Mouse (Mus musculus) c-Kit-positive CD71-positive TER-119-positive erythroid progenitor cells, embryonic 14.5 days (primary cell): ENCODE data around the gene Lgi2.

Experiments used
- DNase-seq: peaks from one replicate; pipeline ENCODE4 v3.0.0-alpha.2; 2013; ENCODE audit warnings: low spot score

Lgi2 gene

GRCm38 (mm10) chr5:52537024-52537423, 29.2 kb downstream of the Lgi2 start:
- DNase-seq = no peak

DNA sequence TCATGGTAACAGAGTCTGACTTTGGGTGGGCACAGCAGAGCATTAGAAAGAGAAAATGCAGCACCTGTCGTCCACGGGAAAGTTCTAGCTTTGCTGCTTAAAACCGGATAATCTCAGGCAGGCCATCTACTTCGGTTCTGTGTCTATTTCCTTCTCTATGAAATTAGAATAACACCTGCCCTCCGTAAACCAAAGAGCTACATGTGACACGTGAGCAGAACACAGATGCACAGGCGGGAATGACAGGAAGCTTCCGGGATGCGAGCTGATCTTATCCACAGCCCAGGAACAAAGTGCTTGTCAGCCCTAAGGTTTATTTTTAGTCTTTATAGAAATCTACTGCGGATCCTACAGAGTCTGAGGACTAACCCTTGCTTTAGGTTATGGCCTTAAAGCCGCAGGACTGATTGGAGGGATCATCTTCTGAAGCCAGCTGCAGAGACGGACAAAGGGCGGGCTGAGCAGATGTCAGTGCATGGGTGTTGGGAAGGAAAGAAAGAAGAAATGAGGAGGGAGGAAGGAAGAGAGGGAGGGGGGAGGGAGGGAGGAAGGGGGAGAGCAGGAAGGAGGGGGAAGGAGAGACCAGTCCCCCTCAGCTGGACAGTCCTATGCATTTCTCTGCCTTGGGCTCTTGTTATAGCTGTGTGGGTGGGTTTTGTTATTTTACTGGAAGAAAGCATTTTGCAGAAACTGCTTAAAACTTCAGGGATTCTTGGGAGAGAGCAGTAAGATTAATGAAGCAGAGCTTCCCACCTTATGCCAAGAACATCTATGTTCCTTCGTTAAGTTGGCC, 31.3 kb downstream of the Lgi2 start:
- DNase-seq = no peak

- no peak for DNase-seq
Measured at GRCm38 (mm10) chr5:52533705-52534104, 32.6 kb downstream of the Lgi2 start.

- DNase-seq = no peak
Measured at GRCm38 (mm10) chr5:52528545-52528944, 37.7 kb downstream of the Lgi2 start.

- no peak for DNase-seq
Measured at GRCm38 (mm10) chr5:52526324-52526986, 39.8 kb downstream of the Lgi2 start.

GRCm38 (mm10) chr5:52524207-52524606, 42.1 kb downstream of the Lgi2 start:
- no peak for DNase-seq

- no peak for DNase-seq
Measured at GRCm38 (mm10) chr5:52519921-52520320, 46.3 kb downstream of the Lgi2 start.

GRCm38 (mm10) chr5:52516072-52516476, 50.2 kb downstream of the Lgi2 start:
- no peak for DNase-seq

GRCm38 (mm10) chr5:52515246-52516021, 50.8 kb downstream of the Lgi2 start:
- peak; percentile 24 for DNase-seq

GRCm38 (mm10) chr5:52511089-52511488, 55.2 kb downstream of the Lgi2 start:
- DNase-seq = no peak

GRCm38 (mm10) chr5:52509416-52509815, 56.8 kb downstream of the Lgi2 start:
- DNase-seq = no peak

DNA sequence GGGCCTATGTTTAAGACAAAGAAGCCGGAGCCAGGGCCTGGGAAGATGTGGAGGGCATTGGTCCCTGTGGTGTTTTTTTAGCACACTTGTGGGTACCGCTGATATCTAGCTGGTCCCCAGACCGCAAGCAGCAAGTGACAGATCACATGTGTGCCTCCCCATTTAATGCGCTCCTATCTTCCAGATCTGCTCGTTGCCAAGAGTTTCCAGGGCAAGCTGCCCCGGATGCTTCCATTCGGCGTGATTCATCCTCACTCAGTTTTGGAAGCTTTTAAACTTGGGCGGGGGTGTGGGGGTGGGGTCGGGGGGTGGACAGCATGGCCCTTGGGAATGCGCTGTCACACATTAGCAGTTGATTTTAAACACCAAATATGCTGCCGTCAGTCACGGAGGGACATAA, 61.6 kb downstream of the Lgi2 start:
- DNase-seq = no peak

- no peak for DNase-seq
Measured at GRCm38 (mm10) chr5:52504148-52504547, 62.1 kb downstream of the Lgi2 start.

DNA sequence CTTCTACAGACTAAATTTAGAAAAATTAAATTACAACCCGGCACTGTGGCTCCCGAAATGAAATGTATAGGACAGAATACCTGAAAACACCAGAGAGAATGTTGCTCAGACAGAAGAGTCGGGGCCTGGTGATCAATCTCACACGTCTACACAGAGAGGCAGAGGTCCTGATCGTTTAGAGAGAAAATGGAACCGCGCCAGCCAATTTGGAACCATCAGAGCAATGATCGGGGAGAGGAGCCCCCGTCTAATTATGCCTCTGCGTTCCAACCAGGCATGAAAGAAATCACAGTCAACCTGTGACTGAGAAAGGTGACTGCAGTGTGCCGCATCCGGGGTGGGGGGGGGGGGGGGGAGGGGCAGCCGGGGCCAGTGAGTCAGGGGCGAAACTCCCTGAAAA, 70.6 kb downstream of the Lgi2 start:
- no peak for DNase-seq

DNA sequence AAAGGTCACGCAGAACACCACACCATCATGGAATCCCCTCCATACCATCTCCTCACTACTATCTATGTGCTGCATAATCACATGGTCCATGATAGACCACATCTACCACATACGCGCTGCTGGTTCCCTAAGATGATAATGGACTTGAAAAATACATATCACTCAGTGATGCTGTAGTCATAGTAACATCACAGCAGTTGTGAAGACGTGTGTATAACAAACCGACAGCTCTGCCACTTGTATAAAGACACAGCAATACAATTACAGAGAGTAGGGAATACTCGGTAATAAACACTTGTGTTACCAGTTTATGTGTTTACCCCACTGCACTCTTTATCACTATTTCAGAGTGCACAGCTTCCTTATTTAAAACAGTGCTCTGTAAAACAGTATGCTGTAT, 74.8 kb downstream of the Lgi2 start:
- DNase-seq = no peak

DNA sequence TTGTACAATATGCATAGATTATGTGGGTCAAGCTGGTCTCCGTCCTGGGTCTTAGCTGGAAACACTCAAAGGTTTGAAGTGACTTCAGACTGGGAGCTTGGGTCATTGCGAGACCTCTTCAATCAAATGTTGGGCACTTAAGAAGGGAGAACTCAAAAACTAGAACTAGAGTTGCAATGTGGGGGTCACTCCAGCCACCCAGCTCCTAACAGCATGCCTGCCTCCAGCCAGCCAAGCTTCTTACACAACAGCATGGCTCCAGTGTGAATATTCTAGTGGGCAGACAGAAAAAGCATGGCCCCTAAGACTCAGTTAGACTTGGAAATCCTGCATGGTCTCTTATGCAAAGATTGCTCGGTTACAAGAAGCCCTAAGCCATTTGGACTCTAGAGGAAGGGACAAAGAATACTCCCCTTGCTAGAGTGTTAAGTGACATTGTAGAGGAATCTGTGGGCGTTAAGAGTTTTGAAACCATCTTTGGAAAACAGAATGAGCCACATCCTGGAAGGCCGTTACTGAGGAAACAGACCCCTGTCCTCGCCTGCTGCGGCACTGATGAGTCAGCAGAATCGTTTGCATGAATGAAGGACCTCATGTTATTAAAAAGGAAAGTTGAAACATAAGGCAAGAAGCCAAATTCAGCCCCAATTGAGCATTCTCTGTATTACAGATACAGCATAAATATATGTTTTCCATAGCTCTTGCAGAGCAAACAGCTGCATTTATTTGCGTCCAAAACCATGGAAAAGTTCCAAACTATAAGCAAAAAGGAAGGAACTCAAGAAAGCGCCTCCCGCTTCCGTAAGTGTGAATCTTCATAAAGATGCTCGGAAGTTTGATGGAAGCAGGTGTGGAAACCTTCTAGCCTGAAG, 78.5 kb downstream of the Lgi2 start:
- no peak for DNase-seq
